Mouse (Mus musculus) ES-Bruce4 (cell line): ENCODE data around the gene Sez6l. TPM values are rescaled to one million over a fixed set of nuclear protein-coding genes. Genes with fewer than 3 reads are reported as not detected.

ENCODE experiments used
- H3K27ac ChIP-seq: 2 replicates; pipeline ENCODE4 v1.5.1; 2012; ENCODE audit warnings: low read length, inconsistent platforms; ENCODE audit not compliant: insufficient read depth
- H3K27me3 ChIP-seq: 2 replicates; pipeline ENCODE4 v1.6.1; 2012; ENCODE audit warnings: mild to moderate bottlenecking, low read length, inconsistent platforms; ENCODE audit not compliant: control insufficient read depth, poor library complexity, insufficient read depth, severe bottlenecking
- H3K36me3 ChIP-seq: 2 replicates; pipeline ENCODE4 v1.6.1; 2012; ENCODE audit warnings: inconsistent platforms, mild to moderate bottlenecking, low read length, moderate library complexity; ENCODE audit not compliant: control insufficient read depth, poor library complexity, insufficient read depth, severe bottlenecking
- H3K4me1 ChIP-seq: one replicate; pipeline ENCODE4 v1.8.1; 2011; ENCODE audit warnings: low read length; ENCODE audit not compliant: control insufficient read depth, insufficient read depth
- H3K4me3 ChIP-seq: 2 replicates; pipeline ENCODE4 v1.5.1; 2011; ENCODE audit warnings: low read depth, mild to moderate bottlenecking, low read length
- H3K9ac ChIP-seq: 2 replicates; pipeline ENCODE4 v1.6.1; 2012; ENCODE audit warnings: low read depth, mild to moderate bottlenecking, inconsistent platforms; ENCODE audit not compliant: poor library complexity, severe bottlenecking
- H3K9me3 ChIP-seq: replicated peaks from 2 replicates; pipeline ENCODE4 v1.6.1; 2012; ENCODE audit warnings: mild to moderate bottlenecking, low read length, inconsistent platforms; ENCODE audit not compliant: control insufficient read depth, poor library complexity, insufficient read depth, severe bottlenecking
- CTCF ChIP-seq: IDR thresholded peaks from one replicate; pipeline ENCODE4 v1.8.1; 2011; ENCODE audit warnings: low read depth, low read length
- EP300 ChIP-seq: IDR thresholded peaks from 2 replicates; pipeline ENCODE4 v1.6.1; 2011; ENCODE audit warnings: low read depth, low read length; ENCODE audit not compliant: insufficient read depth
- POLR2A ChIP-seq: IDR thresholded peaks from one replicate; pipeline ENCODE4 v1.8.1; 2011; ENCODE audit warnings: low read length; ENCODE audit not compliant: insufficient read depth
- polyA plus RNA-seq: library from polyadenylated mRNA; stranded (reverse); fragments of >200 nt; gene quantifications from 2 replicates; pipeline ENCODE4 v1.2.4, GENCODE M21; 2011; ENCODE audit warnings: low read depth; ENCODE audit not compliant: missing spikeins, insufficient read depth, insufficient read length

Sez6l gene
- polyA plus RNA-seq, 1 experiment: 0.16 TPM

GRCm38 (mm10) chr5:112384805-112385472 lies 192.0 kb downstream of the Sez6l start:
- H3K9ac ChIP-seq: no peak overlapping the region
- no peaks in the 10 kb centered on the region for H3K4me1 ChIP-seq
- no peaks in the 10 kb centered on the region for H3K27me3 ChIP-seq
- no peak overlapping the region for H3K27ac ChIP-seq
- no peak overlapping the region for H3K4me3 ChIP-seq
- H3K9me3 ChIP-seq: no peaks in the 10 kb centered on the region
- no peaks in the 10 kb centered on the region for H3K36me3 ChIP-seq
- TF ChIP-seq EP300: no peak
- TF ChIP-seq POLR2A: no peak
- TF ChIP-seq CTCF: no peak

- Histone ChIP-seq H3K9me3 (no peaks in the 10 kb centered on the region), H3K27ac (no peak overlapping the region), H3K36me3 (no peaks in the 10 kb centered on the region), H3K4me1 (no peaks in the 10 kb centered on the region), H3K27me3 (no peaks in the 10 kb centered on the region), H3K4me3 (no peak overlapping the region), H3K9ac (no peak overlapping the region)
- TF ChIP-seq CTCF (no peak), EP300 (no peak), POLR2A (no peak)
Observed at GRCm38 (mm10) chr5:112382641-112383330, 194.2 kb downstream of the Sez6l start.

GRCm38 (mm10) chr5:112382042-112382441 lies 194.9 kb downstream of the Sez6l start:
- Histone ChIP-seq H3K4me1 (no peaks in the 10 kb centered on the region), H3K9me3 (no peaks in the 10 kb centered on the region), H3K36me3 (no peaks in the 10 kb centered on the region), H3K27ac (no peak overlapping the region), H3K9ac (no peak overlapping the region), H3K4me3 (no peak overlapping the region), H3K27me3 (no peaks in the 10 kb centered on the region)
- TF ChIP-seq CTCF (no peak), POLR2A (no peak), EP300 (no peak)

GRCm38 (mm10) chr5:112381154-112381553 lies 195.8 kb downstream of the Sez6l start:
- no peaks in the 10 kb centered on the region for H3K36me3 ChIP-seq

GRCm38 (mm10) chr5:112378716-112379115 lies 198.3 kb downstream of the Sez6l start:
- H3K4me1 ChIP-seq: no peaks in the 10 kb centered on the region
- H3K4me3 ChIP-seq: no peak overlapping the region
- H3K27ac ChIP-seq: no peak overlapping the region
- no peaks in the 10 kb centered on the region for H3K36me3 ChIP-seq
- H3K9ac ChIP-seq: no peak overlapping the region
- H3K9me3 ChIP-seq: no peaks in the 10 kb centered on the region
- TF ChIP-seq CTCF: no peak
- H3K27me3 ChIP-seq: no peaks in the 10 kb centered on the region

More at GRCm38 (mm10) chr5:112381154-112381553, 195.8 kb downstream of the Sez6l start:
- H3K9me3 ChIP-seq: no peaks in the 10 kb centered on the region
- H3K27me3 ChIP-seq: no peaks in the 10 kb centered on the region
- TF ChIP-seq CTCF: no peak
- TF ChIP-seq EP300: no peak
- no peak for TF ChIP-seq POLR2A
- H3K27ac ChIP-seq: no peak overlapping the region
- no peak overlapping the region for H3K4me3 ChIP-seq
- H3K4me1 ChIP-seq: no peaks in the 10 kb centered on the region
- no peak overlapping the region for H3K9ac ChIP-seq

- Histone ChIP-seq H3K27ac (no peak overlapping the region), H3K9ac (no peak overlapping the region), H3K4me3 (no peak overlapping the region), H3K36me3 (no peaks in the 10 kb centered on the region), H3K9me3 (no peaks in the 10 kb centered on the region), H3K4me1 (no peaks in the 10 kb centered on the region), H3K27me3 (no peaks in the 10 kb centered on the region)
- TF ChIP-seq CTCF (no peak), EP300 (no peak), POLR2A (no peak)
Observed at GRCm38 (mm10) chr5:112377380-112377779, 199.6 kb downstream of the Sez6l start.
